Mouse (Mus musculus) lung, adult 18-20 months (tissue): ENCODE data around the gene Kank2.
"Not testable (repeated sequence)": the region's sequence is repeated elsewhere in the genome, so short reads cannot be mapped to it uniquely, and the experiment has no call there.

ENCODE experiments used
- DNase-seq, 2 experiments: peaks; one replicate each; pipeline ENCODE4 v3.0.0; 2022; ENCODE audit warnings: mixed read lengths in 2 of 2

Gene Kank2

DNA sequence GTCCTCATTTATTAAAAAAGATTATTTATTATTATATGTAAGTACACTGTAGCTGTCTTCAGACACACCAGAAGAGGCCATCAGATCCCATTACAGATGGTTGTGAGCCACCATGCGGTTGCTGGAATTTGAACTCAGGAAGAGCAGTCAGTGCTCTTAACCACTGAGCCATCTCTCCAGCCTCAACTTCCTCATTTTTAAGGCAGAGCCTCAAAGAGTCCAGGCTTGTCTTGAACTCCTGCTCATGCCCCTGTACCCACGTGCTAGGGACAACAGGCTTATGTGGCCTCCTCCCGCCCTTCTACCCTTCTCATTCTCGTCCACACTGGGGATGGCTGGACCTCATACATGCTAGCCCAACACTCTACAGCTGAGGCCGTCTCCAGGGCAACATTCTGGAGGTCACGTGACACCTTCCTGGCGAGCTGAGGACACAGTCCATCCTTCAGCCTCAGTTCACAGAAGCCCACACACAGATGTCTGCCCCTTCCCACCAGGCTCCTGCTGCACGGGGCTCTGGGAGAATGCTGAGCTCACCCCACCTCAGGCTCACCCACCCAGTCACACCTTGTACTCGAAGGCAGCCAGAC, 18.3 kb upstream of the Kank2 start:
- DNase-seq: no peak

GRCm38 (mm10) chr9:21811170-21811569, 12.6 kb upstream of the Kank2 start:
- no peak for DNase-seq

DNA sequence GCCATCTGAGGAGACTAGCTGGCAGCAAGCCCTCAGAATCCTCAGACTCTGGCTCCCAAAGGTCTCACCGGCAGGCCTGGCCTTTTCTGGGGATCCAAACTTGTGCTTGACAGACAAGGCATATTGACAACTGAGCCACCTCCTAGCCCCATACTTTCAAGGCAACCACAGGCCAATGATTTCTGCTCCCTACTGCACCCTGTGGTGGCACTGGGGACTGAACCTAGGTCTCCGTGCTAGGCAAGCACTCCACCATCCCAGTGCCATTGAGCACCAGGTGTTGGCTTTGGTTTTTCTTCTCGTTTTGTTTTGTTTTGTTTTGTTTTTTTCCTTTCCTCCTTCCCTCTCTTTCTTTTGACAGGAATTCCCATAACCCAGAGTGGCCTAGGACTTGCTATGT, 10.0 kb upstream of the Kank2 start:
- no peak for DNase-seq

GRCm38 (mm10) chr9:21806976-21807375, 8.4 kb upstream of the Kank2 start:
- DNase-seq: no peak

DNA sequence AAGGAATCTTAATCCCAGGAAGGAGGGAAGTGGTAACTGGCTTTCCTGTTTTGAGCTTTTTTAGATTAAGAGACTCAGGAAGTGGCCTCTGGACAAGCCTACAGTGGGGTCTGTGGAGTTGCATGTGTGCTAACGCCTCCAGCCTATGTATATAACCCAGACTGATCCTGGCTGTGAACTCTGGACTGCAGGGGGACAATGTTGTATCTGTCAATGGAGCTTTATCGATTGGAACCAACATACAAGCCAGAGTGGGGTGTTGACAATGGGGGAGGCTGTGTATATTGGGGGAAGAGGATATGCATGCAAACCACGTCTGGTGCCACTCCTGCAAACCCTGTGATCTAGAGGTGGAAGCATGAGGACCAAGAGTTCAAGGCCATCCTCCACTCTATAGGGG, 7.8 kb upstream of the Kank2 start:
- no peak for DNase-seq

GRCm38 (mm10) chr9:21803986-21804644, 5.6 kb upstream of the Kank2 start:
- peak; percentile 83 to 90 for DNase-seq

DNA sequence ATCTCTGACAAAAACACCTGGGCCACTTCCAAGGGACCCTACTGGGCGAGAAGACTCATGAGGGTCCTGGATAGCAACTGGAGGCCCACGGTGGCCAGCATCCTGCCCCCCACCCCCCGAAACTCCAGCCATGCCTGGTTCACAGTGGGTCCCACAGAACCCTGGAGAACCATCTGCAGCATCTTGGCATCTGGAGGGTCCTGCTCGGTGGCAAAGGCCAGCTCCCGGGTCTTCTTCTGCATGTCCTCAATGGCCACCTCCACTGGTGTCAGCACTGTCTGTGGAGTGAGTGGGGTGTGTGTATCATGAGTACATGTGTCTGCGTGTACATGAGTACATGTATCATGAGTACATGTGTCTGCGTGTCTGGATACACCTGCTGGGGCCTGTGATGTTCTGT, 3.0 kb upstream of the Kank2 start:
- no peak for DNase-seq

DNA sequence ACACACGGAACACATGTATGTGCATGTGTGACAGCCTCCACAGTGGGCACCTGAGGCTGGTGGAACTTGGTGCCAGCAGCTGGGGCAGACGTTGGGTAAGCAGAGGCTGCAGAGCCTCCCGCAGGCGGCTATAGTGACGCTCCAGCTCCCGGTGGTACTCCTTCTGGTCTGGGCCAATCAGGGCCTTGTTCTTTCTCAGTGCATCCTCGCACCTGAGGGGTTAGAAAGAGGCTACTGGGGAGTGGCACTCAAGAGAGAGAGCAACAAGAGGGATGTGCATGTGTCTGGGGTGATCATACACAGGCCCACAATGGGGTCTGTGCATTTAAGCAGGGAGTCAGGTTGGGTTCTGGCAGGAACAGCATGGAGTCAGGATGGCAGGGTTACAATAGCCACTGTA, 2.6 kb upstream of the Kank2 start:
- no peak for DNase-seq

GRCm38 (mm10) chr9:21799010-21799350, 436 bp upstream of the Kank2 start:
- DNase-seq: no peak

DNA sequence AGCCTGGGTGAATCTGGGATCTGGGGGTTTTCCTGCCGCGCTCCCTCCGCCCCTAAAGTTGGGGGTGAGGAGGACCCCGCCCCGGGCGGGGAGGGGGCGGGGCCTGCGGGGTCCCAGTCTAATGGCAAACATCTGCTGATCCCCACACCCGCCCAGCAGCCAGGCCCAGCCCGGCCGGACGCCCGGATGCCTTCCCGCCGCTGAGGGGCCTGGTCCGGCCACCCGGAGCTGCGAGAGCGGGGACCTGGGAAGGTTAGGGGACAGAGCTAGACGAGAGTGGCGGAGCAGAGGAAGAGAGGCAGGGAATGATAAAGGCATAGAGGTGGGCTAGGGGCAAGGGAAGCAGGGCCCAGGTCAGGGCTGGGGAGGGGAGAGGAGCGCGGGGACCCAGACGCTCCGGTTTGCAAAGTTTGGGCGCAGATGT, 611 bp downstream of the Kank2 start:
- peak; percentile 69 to 79 for DNase-seq

- DNase-seq: no peak
Observed at GRCm38 (mm10) chr9:21796919-21797318, 1.6 kb downstream of the Kank2 start.

DNA sequence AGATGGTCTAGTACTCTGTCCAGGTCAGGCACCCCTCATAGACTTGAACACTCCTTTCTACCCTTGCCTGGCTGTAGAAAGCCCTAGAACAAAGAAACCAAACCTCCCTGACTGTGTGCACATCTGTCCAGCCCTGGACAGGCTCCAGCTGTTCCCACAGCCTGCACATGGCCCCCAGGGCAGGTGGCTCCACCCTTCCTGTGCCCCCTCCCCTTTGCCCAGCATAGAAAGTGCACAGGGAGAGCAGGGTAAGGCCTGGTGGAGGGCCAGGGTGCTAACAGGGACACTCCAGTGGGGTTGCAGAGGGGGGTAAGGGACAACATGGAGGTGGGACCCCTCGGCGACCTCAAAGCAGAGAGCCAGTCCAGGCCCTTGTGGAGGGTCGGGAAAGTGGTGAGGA, 2.3 kb downstream of the Kank2 start:
- DNase-seq: no peak

DNA sequence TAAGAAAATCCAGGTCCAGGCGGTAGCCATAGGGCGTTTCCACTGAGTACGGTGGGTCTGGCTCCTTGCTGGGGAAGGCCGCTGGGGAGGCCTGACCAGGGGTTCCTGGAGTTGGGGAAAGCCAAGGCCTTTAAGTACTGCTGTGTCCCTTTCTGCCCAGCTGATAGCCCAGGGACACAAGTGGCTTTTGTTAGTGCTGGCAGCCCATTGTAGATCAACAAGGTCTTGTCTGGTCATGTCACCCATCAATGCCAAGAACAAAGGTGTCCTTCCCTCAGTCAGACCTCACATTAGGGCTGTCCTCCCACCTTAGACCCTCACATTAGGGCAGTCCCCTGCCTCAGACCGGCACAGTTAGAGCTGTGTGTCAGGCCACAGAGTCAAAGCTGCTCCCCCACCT, 3.0 kb downstream of the Kank2 start:
- DNase-seq: no peak

- no peak for DNase-seq
Observed at GRCm38 (mm10) chr9:21794925-21795324, 3.6 kb downstream of the Kank2 start.

DNA sequence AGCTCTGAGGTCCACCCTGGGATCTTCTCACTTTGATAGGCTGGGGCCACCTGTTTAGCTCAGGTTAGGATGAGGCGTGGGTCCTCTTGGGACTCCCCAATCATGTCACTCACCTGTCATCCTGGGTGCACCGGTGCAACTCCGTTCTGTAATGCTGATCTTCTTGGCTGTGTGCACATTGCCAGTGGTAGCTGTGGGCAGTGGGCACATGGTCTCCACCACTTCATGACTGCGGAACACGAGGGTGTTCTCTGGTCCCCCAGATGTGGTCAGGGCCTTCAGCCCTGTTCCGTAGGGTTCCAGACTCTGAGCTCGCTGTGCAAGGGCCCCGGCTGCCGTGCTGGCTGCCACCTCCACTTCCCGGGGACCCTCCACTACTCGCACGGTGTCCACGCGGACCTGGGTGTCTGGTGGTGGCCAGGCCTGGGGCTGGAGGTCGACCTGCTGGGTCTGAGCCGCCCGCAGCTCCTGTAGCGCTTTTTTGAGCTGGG, 4.2 kb downstream of the Kank2 start:
- no peak for DNase-seq

DNA sequence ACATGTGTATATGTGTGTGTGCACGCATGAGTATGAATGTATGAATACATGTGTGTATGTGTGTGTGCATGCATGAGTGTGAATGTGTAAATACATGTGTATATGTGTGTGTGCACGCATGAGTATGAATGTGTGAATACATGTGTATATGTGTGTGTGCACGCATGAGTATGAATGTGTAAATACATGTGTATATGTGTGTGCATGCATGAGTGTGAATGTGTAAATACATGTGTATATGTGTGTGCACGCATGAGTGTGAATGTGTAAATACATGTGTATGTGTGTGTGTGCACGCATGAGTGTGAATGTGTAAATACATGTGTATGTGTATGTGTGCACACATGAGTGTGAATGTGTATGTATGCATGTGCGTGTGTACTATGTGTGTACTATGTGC, 5.0 kb downstream of the Kank2 start:
- not testable (repeated sequence) for DNase-seq

DNA sequence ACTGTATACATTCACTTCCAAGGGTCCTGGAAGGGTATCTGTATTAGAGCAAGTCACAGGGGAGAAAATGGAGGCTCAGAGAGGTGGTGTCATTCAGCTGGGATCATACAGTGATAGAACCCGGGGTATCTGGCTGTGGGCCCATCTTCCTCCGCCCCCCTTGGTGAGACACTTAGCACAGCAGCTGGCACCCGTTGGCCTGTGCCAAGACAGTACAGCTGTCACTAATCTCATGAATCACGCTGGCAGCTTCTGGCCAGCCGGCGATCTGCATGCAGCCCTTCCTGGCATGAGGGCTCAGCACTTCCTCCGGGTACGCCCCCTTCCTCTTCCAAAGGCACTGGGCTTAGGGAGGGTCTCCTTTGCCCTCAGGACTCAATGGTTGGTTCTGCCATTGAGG, 5.9 kb downstream of the Kank2 start:
- peak; percentile 61 to 70 for DNase-seq

GRCm38 (mm10) chr9:21791861-21792260, 6.7 kb downstream of the Kank2 start:
- peak; percentile 83 to 89 for DNase-seq

- DNase-seq: no peak
Observed at GRCm38 (mm10) chr9:21788234-21788633, 10.3 kb downstream of the Kank2 start.

GRCm38 (mm10) chr9:21787654-21788053, 10.9 kb downstream of the Kank2 start:
- no peak for DNase-seq

- peak; percentile 69 to 79 for DNase-seq
Observed at GRCm38 (mm10) chr9:21786906-21787305, 11.6 kb downstream of the Kank2 start.

- DNase-seq: not testable (repeated sequence)
Observed at GRCm38 (mm10) chr9:21786309-21786708, 12.2 kb downstream of the Kank2 start.

- DNase-seq: peak; percentile 81 to 86
Observed at GRCm38 (mm10) chr9:21784517-21785307, 13.8 kb downstream of the Kank2 start.
